Mouse (Mus musculus) spleen, adult 2 months (tissue): Measurements from ENCODE around the gene Pacs1. TPM values are rescaled to one million over a fixed set of nuclear protein-coding genes. Genes with fewer than 3 reads are reported as not detected.

Experiments
- DNase-seq, 2 experiments: peaks; one replicate each; pipeline versions ENCODE4 v3.0.0 to v3.0.0-alpha.2; 2012 to 2021; ENCODE audit warnings: low spot score in 2 of 2, low read depth in 1 of 2
- H3K27ac ChIP-seq: fragments of 200-500 bp; 2 replicates; pipeline ENCODE4 v1.5.1; 2012; ENCODE audit warnings: low read length, inconsistent platforms; ENCODE audit not compliant: insufficient read depth
- H3K27me3 ChIP-seq: fragments of 200-500 bp; 2 replicates; pipeline ENCODE4 v1.6.1; 2012; ENCODE audit warnings: mild to moderate bottlenecking, moderate library complexity, low read length, inconsistent platforms; ENCODE audit not compliant: control insufficient read depth, insufficient read depth
- H3K36me3 ChIP-seq: fragments of 200-500 bp; 2 replicates; pipeline ENCODE4 v1.6.1; 2012; ENCODE audit warnings: mild to moderate bottlenecking, low read length, inconsistent platforms; ENCODE audit not compliant: control insufficient read depth, insufficient read depth
- H3K4me1 ChIP-seq: fragments of 200-500 bp; 2 replicates; pipeline ENCODE4 v1.6.1; 2011; ENCODE audit warnings: inconsistent platforms; ENCODE audit not compliant: control insufficient read depth, insufficient read depth, insufficient read length
- H3K4me3 ChIP-seq: fragments of 200-500 bp; 2 replicates; pipeline ENCODE4 v1.5.1; 2011; ENCODE audit warnings: mild to moderate bottlenecking, inconsistent platforms; ENCODE audit not compliant: insufficient read depth, insufficient read length; ENCODE audit errors: extremely low read depth
- CTCF ChIP-seq: fragments of 200-500 bp; IDR thresholded peaks from 2 replicates; pipeline ENCODE4 v1.5.1; 2011; ENCODE audit warnings: mild to moderate bottlenecking, inconsistent platforms; ENCODE audit not compliant: insufficient read depth, insufficient read length, insufficient replicate concordance; ENCODE audit errors: extremely low read depth
- POLR2A ChIP-seq: fragments of 200-500 bp; IDR thresholded peaks from 2 replicates; pipeline ENCODE4 v1.6.1; 2011; ENCODE audit warnings: low read depth, low read length, inconsistent platforms
- WGBS: fragments of 180-500 bp; shearing (Covaris S2); methylation state at CpG from one replicate; pipeline ENCODE4 v1.1.7; 2018; 5-methylcytosine and 5-hydroxymethylcytosine counted together
- polyA plus RNA-seq: library from polyadenylated mRNA; depleted of rRNA; stranded (reverse); fragments of >200 nt; gene quantifications from 2 replicates; pipeline ENCODE4 v1.2.3, GENCODE M21; 2012; rRNA removed

Pacs1 gene
- polyA plus RNA-seq, 1 experiment: 35.0 TPM

GRCm38 (mm10) chr19:5084834-5085144 is 188.1 kb downstream of the Pacs1 start:
- DNase-seq: no peak
- H3K27me3 ChIP-seq: peaks cover 12% of the 10 kb centered on the region
- TF ChIP-seq CTCF: no peak
- TF ChIP-seq POLR2A: no peak
- peak overlapping the region; percentile 38; the same call in 1 of the 2 replicates for H3K4me3 ChIP-seq
- no peak overlapping the region for H3K27ac ChIP-seq
- peaks cover 10% of the 10 kb centered on the region for H3K4me1 ChIP-seq
- no peaks in the 10 kb centered on the region for H3K36me3 ChIP-seq
- WGBS: 12% methylated on average over 15 of the region's 15 CpGs

GRCm38 (mm10) chr19:5083961-5084833 is 188.7 kb downstream of the Pacs1 start:
- no peak for DNase-seq
- H3K4me1 ChIP-seq: peaks cover 10% of the 10 kb centered on the region
- H3K4me3 ChIP-seq: no peak overlapping the region
- TF ChIP-seq POLR2A (no peak), CTCF (no peak)
- peaks cover 12% of the 10 kb centered on the region for H3K27me3 ChIP-seq
- H3K36me3 ChIP-seq: no peaks in the 10 kb centered on the region
- whole genome bisulfite sequencing: 63% methylated on average over 3 of the region's 3 CpGs
- no peak overlapping the region for H3K27ac ChIP-seq

Other genes starting within 250 kb of the Pacs1 start
- 6.8 and 8.8 TPM in 2 replicates for gene Slc29a2, start 249.3 kb downstream of the Pacs1 start, polyA plus RNA-seq
- 9.7 and 12.0 TPM in 2 replicates for gene B4gat1, start 234.3 kb downstream of the Pacs1 start, polyA plus RNA-seq
- gene AC124502.3, start 234.2 kb downstream of the Pacs1 start, polyA plus RNA-seq: 0.36 and 0.79 TPM in 2 replicates
- 35.8 and 44.7 TPM in 2 replicates for gene Brms1, start 231.8 kb downstream of the Pacs1 start, polyA plus RNA-seq
- gene Rin1, start 222.6 kb downstream of the Pacs1 start, polyA plus RNA-seq: 1.9 and 2.6 TPM in 2 replicates
- gene Cd248, start 205.0 kb downstream of the Pacs1 start, polyA plus RNA-seq: 5.5 and 6.3 TPM in 2 replicates
- 0.69 and 1.4 TPM in 2 replicates for gene Tmem151a, start 187.6 kb downstream of the Pacs1 start, polyA plus RNA-seq
- 60.5 and 84.1 TPM in 2 replicates for gene Yif1a, start 184.6 kb downstream of the Pacs1 start, polyA plus RNA-seq
- 0.94 and 1.4 TPM in 2 replicates for gene Cnih2, start 174.6 kb downstream of the Pacs1 start, polyA plus RNA-seq
- 116 and 138 TPM in 2 replicates for gene Rab1b, start 166.0 kb downstream of the Pacs1 start, polyA plus RNA-seq
- 26.8 and 27.9 TPM in 2 replicates for gene Klc2, start 154.6 kb downstream of the Pacs1 start, polyA plus RNA-seq
- gene Sf3b2, start 22.3 kb upstream of the Pacs1 start, polyA plus RNA-seq: 117 and 144 TPM in 2 replicates
- 0.37 and 0.69 TPM in 2 replicates for gene Gal3st3, start 25.2 kb upstream of the Pacs1 start, polyA plus RNA-seq
- not detected in 2 replicates for gene Catsper1, start 62.6 kb upstream of the Pacs1 start, polyA plus RNA-seq
- gene Cst6, start 76.5 kb upstream of the Pacs1 start, polyA plus RNA-seq: 0.32 and 0.82 TPM in 2 replicates
- 17.4 and 20.0 TPM in 2 replicates for gene Eif1ad, start 93.6 kb upstream of the Pacs1 start, polyA plus RNA-seq
- 72.0 and 79.8 TPM in 2 replicates for gene Banf1, start 94.0 kb upstream of the Pacs1 start, polyA plus RNA-seq
- 19.2 and 27.3 TPM in 2 replicates for gene Sart1, start 115.6 kb upstream of the Pacs1 start, polyA plus RNA-seq
- gene Tsga10ip, start 129.4 kb upstream of the Pacs1 start, polyA plus RNA-seq: 1.9 and 2.3 TPM in 2 replicates
- gene Drap1, start 151.9 kb upstream of the Pacs1 start, polyA plus RNA-seq: 59.6 and 75.8 TPM in 2 replicates
- gene AI837181, start 152.0 kb upstream of the Pacs1 start, polyA plus RNA-seq: 76.4 and 95.8 TPM in 2 replicates
- 0.04 and 0.40 TPM in 2 replicates for gene Fosl1, start 174.4 kb upstream of the Pacs1 start, polyA plus RNA-seq
- 5.3 and 6.8 TPM in 2 replicates for gene Ccdc85b, start 184.8 kb upstream of the Pacs1 start, polyA plus RNA-seq
- gene Fibp, start 187.5 kb upstream of the Pacs1 start, polyA plus RNA-seq: 80.4 and 131 TPM in 2 replicates
- 27.6 and 34.3 TPM in 2 replicates for gene Ctsw, start 195.4 kb upstream of the Pacs1 start, polyA plus RNA-seq
- 21.7 and 29.4 TPM in 2 replicates for gene Efemp2, start 200.8 kb upstream of the Pacs1 start, polyA plus RNA-seq
- 41.5 and 53.9 TPM in 2 replicates for gene Mus81, start 215.3 kb upstream of the Pacs1 start, polyA plus RNA-seq
- gene Cfl1, start 217.3 kb upstream of the Pacs1 start, polyA plus RNA-seq: 427 and 734 TPM in 2 replicates
- gene 1700020D05Rik, start 230.7 kb upstream of the Pacs1 start, polyA plus RNA-seq: 0.77 and 1.5 TPM in 2 replicates
- 10.8 and 12.2 TPM in 2 replicates for gene Snx32, start 237.4 kb upstream of the Pacs1 start, polyA plus RNA-seq